Mouse (Mus musculus) ES-CJ7 (cell line): Measurements from ENCODE around the gene Gm10638.

Experiments
- DNase-seq: peaks from one replicate; pipeline ENCODE4 v3.0.0; 2011; ENCODE audit warnings: low read depth, low spot score

The Gm10638 gene

DNA sequence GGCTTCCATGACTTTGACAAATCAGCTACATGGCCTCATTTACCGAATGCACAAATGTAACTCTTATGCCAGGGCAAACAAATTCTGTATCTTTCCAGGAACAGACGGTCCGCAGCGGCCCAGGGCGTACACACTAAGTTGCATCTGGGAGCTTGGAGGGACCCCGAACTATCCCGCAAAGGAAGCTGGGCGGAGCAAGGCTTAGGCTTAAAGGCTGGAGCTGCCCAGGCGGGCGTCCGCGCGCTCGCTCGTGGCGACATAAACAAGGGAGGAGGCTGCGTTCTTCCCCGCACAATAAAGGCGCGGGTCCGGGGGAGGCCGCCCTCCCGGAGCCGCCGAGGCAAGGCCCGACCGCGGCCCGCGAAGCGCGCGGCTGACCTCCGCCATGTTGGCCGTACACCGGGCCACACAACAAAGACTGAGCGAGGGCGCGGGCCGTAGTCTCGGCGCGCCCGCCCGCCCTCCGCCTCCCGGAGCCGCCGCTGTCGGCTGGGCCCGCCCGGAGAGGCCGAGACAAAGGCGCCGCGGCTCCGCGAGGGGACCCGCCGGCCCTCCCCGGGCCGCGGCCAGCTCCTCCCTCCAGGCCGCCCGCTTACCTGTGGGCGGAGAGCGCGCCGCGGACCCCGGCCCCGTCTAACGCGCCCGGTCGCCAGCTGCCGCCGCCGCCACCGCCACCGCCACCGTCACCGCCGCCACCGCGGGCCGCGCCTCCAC is at the start of gene Gm10638, which contains the start of gene Siah1a:
Gene Gm10638 (plus strand): TSS at position 479 of the 714 bp plus-strand sequence.
Gene Siah1a (minus strand): TSS at position 714 of the 714 bp plus-strand sequence.
- DNase-seq: peak; percentile 63

DNA sequence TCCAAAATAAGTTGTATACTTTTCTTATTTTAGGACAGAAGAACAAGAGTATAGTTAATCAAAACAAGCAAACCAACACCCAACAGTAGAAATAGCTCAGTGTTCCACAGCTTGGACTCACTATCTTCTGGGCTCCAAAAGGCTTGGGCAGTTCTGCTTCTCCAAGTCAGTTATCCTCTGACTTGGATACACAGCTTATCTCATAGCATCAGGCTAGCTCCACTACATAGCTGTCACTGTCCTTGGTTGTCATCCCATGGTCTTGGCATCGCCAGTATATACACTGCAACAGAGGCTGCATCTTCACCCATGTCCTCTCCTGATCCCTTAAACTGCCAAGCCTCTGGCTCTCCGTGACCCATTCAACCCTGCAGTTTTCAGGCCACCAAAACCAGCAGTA is 49.8 kb upstream of the Gm10638 start:
- DNase-seq: no peak

DNA sequence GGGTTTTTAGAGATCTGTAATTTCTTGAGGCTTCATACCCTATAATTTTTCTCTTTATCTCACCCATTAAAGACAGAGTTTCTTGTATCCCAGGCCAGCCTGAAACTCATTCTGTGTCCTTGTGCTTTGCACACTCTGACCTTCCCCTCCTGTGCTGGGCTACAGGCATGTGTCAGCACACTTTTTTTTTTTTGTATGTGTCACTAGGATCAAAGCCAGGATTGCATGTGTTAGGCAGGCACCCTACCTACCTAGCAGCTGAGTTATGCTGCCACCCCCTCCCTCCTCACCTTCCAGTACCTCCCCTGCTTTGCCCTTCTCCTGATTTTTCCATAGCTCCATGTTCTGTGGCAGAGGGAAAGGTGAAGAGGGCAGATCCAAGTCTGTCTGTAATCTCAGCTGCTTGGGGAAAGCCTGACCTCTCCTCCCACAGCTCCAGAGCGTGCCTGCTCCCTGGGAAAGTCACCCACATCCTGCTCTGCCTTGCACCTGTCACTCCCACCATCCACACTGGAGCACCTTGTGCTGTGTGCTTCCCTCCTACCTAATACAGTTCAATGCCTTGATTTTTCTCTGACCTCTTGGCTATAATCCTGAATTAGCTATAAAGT is 46.6 kb upstream of the Gm10638 start:
- DNase-seq: no peak

DNA sequence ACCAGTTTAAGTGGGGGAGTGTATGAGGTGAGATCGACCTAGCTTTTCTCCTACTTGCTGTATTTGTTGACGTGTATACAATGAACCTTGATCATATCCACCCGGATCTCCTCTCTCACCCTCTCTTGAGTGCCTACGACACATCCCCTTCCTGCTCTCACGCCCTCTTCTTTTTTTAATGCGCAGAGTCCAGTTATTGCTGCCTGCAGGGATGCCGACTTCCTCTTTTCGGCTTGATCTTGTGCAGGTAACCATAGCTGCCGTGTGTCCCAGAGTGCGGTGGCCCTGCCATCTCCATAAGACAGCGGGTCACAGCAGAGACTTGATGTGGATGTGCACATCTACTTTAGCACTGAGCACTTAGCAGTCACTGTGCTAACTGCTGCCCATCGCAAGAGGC is 46.0 kb upstream of the Gm10638 start:
- DNase-seq: no peak

DNA sequence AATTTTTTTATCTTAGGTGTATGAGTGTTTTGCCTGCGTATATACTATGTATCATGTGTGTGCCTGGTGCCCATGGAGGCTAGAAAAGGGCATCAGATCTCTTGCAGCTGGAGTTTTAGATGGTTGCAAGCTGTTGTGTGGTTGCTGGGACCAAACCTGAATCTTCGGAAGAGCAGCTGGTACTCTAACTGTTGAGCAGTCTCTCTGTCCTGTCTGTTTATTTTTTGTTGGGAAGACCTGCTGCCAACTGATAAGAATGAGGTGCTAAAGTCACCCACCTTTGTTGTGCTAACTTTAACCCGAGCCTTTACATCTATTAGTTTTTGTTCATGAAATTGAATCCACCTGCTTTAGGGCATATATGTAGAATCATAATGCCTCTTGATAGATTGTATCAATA is 43.0 kb upstream of the Gm10638 start:
- no peak for DNase-seq

DNA sequence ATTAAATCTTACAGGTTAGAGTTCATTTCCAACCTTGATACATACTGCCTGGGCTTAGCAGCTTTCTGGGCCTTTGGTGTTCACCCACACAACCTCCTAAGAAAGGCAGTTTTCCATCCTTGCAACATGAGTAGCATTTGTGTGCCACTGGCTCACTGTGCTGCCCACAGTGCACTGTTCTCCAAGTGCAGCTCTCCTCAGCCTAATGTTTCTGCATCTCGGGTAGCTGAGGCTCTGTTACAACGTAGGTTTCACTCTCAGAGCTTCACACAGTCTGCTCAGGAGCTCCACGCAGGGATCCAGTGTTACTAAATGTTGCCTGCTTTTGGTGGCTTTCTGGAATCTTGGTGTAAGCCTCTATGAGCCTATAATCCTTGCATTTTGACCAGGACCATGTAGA is 40.2 kb upstream of the Gm10638 start:
- no peak for DNase-seq

DNA sequence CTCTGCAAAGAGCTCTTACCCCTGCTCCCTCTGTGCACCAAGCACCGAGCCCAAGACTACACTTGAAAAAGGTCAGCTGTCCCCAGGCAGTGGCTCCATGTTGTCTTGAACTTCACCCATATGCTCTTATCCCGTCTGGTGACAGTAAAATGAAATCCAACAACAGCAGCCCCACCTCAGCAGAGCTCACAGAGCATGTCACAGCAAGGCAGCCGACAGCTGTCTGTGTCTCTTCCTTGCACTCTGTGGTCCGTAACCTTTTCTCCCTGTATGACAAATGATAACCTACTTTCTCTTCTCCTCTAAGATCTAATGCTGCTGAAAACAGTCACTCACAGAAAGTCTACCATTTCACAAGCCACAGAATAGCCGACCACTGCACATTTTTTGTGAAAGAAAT is 38.7 kb upstream of the Gm10638 start:
- DNase-seq: no peak

DNA sequence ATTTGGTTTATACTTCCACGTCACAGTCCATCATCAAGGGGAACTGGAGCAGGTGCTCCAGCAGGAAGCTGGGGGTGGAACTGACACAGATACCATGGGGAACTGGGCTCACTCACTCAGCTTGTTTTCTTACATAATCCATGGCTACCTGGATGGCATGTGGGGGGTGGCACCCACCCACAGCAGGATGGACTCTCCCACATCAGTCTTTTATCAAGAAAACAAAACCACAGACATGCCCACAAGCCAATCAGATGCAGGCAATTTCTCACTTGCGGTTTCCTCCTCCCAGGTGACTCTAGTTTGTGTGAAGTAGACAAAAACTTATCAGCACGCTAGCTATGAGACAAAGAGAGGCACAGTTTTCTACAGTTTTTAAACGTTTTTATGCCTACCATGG is 37.6 kb upstream of the Gm10638 start:
- DNase-seq: no peak

DNA sequence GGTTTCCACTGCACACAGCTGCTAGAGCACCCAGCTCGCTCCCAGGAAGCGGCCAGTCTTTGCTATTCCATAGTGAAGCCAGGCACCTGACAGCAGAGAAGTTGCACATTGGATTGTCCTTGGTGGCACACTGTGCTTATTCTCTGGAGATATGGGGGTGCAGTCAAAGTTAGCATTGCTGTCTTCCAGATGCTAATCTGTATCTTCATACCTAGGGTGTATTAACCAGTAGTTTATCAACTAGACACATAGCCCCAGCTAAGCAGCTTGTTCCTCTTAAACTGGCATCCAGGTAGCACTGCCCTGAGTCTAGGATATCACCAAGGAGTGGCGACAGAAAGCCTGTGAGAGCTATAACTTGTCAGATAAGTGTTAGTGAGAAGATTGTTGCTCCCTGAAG is 32.9 kb upstream of the Gm10638 start:
- DNase-seq: no peak

DNA sequence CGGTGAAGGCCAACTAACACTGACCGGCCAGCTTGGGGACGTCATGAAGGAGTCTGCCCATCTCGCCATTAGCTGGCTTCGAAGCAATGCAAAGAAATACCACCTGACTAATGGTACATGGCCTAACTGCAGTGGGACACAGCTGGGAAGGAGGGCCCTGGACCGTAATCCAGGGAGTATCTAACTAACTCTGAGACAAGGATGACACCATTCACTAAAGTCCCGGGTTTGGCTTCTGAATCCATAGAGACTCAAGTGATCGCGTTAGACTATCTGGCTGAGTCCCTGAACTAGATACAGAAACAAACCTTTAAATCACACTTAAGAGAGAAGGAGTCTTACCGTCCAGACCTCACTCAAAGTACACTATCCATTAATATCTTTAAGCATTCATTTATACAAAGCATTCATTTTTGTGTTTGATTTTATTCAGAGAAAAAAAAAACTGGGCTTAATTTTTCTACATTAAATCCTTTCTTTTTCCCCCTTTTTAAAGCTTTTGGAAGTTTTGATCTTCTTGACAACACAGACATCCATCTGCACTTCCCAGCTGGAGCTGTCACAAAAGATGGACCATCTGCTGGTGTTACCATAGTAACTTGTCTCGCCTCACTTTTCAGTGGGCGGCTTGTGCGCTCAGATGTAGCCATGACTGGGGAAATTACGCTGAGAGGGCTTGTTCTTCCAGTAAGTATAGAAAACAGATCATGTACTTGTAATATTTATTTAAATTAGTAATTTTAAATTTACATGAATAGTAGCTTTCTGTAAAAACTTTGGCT is 31.9 kb upstream of the Gm10638 start:
- no peak for DNase-seq

DNA sequence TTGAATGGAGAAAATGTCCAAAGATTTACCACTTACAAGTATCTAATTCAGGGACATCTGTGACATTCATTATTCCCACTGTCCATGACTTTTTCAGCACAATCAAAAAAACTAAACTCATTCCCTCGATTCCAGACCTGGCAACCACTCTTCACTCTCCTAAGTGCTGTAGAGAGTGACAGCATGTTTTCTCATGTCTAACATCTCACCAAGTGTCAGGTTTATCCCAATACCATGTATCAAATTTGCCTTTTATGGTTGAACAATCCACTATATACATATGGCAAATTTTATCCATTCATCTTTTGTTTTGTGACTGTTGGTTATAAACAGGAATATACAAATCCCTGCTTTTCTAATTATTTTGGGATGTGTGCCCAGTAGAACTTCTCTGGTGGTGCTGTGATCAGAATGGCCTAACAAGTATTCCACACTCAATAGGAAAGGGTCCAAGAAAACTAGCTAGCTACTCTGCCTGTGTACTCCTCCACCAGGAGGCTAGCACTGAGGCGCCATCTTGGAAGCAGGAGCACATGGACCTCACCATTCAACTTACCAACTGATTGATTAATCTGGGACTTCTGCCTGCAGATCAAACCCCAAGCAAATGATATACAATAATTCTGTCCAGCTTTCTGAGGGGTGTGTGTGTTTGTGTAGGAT is 27.0 kb upstream of the Gm10638 start:
- DNase-seq: no peak

DNA sequence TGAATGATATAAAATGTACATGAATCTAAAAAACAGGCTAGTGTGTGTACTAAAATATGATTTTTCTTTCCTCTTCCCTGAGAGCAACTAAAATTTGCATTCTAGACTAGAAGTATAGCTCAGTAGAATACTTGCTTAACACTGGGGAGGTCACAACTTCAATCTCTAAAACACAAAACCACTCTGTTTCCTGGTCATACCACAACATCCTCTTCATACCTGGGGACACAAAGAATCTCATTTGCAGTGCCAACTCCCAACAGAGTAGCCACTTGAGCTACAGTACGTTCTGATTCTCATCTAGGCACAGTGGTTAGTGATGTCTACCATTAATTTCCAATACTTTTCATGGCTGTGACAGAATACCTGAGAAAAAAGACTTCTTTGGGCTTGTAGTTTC is 26.1 kb upstream of the Gm10638 start:
- no peak for DNase-seq

DNA sequence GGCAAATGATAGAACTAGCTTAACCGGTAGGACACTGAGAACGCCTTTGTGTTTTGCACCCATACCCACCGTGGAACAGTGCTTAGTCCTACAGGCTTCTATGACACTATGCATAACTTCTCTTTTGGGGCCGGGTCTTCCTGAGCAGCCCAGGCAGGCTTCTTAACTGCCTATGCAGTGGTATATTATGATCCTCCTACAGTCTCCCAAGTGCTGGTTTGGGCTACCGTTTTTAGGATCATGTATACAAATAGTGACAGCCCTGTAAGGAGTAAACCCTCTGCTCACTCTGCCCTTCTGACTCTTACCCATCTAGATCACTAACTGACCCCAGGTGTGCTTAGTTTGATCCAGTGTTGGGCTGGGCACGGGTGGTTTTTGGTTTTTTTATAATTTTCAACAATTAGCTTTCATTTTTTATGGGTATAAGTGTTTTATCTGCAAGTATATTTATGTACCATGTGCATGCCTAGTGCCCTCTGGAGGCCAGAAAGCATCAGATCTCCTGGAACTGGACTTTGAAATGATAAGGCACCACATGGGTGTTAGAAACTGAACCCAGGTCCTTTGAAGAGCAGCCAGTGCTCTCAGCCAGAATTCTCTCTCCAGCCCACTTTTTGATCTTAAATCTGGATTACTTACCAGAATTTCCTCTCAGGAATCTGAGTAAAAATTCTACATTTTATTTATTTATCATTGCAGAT is 24.6 kb upstream of the Gm10638 start:
- DNase-seq: no peak

DNA sequence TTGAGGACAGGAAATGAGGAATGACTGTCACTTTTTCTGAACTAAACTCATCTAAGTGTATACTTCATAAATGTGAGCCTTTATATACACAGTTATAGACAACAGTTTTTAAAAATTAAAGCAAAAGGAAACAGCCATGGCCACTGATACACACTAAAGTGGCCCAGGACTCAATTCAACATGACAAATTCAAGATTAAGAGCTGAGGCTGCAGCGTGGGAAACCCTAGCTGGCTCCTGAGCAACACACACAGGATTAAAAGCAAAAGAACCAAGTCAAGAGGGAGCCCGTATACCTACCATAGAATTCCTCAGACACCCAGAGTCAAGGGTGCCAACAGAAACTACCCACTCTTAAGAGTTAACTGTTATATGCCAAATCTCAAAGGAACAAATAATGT is 24.0 kb upstream of the Gm10638 start:
- DNase-seq: no peak

DNA sequence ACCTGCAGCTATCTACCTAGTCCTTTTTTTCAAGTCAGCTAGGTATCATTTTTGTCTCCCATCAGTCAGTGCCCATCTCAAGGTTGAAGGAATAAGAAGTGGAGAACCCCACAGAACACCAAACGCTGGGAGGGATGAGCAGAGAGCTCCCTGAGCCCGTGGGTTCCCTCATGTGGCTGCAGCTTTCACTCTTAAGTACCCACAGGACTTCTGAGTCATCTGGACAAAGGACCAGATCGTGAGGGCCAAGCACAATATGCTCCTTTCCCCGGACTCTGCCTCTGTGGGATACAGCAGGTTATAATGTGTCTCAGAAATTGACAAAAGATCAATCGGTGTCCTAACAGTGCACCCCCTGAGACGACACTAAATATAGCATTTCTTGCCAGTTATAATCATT is 18.5 kb upstream of the Gm10638 start:
- no peak for DNase-seq

DNA sequence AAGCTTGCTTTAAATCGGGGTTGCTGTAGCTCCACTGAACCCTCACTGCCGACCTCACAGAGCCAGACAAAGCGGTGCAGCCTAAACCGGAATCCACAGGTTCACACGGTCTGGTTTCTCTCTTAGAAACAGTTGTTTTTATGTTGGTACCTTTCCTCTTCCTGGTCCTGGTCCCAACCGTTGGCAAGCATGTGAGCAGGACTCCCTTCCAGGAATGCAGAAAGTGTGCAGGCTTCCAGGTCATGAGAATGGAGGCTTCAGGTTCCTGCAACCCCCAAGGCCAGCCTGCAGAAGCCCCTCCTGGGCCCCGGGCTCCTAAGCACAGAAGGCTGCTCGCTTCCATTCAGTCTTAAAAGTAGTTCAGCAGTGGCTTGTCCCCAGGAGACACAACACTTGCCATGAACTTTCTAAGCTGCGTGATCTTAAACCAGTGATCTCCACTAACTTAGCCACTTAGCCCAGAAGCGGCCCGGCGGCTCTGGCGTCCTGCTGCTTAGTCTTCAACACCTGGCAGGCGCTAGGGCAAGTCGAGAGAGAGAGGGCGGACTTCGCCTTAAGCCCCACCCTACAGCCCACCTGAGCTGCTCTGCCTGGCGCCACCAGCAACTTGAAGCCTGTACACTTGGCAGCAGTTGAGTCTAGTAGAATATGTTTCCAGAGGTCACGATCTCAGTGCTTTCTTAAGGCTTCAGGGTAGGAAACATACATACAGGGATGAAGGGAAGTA is 17.1 kb upstream of the Gm10638 start:
- DNase-seq: peak; percentile 62

DNA sequence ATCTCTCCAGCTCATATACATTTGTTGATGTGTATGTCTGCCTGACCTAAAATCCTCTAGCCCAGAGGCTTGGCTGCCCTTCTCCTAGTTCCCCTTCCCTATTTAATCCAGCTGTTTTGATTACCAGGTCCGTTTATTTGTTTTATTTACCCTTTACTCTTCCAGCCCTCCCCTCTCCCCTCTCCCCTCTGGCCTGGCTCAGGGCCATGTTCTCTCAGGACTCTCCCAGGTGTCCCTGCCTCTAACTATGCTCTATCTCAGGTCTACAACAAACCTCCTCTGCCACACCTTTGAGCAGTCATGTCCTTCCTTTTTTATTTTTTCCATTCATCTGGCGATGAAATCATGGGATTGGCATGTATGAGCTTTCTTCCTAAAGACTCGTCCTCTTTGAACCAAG is 15.2 kb upstream of the Gm10638 start:
- DNase-seq: no peak

DNA sequence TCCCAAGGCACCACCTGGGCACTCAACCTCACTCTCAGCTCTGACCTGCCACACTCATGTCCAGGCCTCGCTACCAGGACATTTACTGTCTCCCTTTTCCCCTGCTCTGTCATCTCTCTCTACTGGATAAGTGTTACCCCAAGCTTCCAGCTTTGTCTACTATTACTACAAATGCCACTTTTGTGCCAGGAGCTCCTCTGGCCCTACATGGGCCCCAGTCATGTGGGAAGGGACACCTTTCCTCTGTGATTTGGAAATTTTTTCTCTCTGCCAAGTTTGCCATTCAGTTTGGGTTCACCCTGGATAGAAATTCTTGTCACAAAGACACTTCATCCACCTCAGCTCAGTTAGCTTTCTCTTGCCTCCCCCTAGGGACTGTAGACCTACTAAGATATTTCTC is 14.6 kb upstream of the Gm10638 start:
- no peak for DNase-seq

DNA sequence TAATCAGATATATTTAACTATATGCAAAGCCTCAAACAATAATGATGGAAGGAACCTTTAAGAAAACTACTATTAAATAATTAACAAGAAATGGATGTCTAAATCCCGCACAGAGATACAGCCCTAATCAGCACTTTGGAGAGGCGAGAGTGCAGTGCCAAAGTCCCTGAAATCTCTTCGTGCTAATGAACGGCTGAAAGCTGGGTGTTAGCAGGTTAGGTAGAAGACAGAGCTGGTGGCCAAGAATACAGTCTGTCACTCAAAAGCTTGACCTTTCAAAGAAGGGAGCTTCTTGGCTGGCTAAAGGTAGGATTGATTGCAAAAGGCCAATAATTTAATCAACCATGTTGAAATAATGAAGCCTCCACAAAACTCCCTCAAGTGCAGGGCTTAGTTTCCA is 11.3 kb upstream of the Gm10638 start:
- DNase-seq: no peak

DNA sequence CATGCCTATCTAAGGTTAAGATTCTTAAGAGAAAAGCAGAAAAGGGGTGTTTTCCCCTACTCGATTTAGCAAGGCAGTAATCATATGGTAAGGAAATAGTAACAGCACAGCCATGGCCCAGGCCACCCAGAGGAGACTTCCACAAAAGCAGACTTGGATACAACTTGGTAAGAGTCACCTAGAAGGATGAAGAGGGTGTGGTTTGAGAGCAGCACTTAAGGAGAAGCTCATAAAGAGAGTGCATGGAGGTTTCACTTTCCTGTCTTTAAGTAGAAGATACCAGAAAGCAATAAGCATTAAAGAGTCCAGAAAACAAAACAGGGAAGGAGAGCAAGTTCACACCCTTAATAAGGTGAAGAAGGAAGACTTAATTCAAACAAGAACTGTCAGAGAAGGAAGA is 10.5 kb upstream of the Gm10638 start:
- DNase-seq: no peak
